Mouse (Mus musculus) neural tube, embryonic 11.5 days (tissue): ENCODE data around the gene Gm29666. TPM values are rescaled to one million over a fixed set of nuclear protein-coding genes. Genes with fewer than 3 reads are reported as not detected.

ENCODE experiments used
- ATAC-seq: fragments of 200-750 bp; cut with Nextera tagmentation; 2 replicates; pipeline ENCODE4 v1.8.0; 2017; ENCODE audit warnings: moderate number of reproducible peaks, mild to moderate bottlenecking, moderate TSS enrichment, moderate library complexity; ENCODE audit not compliant: insufficient read depth, low FRiP score, low TSS enrichment
- DNase-seq: peaks from one replicate; pipeline ENCODE4 v3.0.0-alpha.2; 2015; ENCODE audit warnings: low spot score
- H3K27ac ChIP-seq: fragments of 300-500 bp; sonication (generic); 2 replicates; pipeline ENCODE4 v1.5.1; 2014; ENCODE audit warnings: low read depth, mild to moderate bottlenecking, low read length
- H3K27me3 ChIP-seq: fragments of 300-500 bp; sonication (generic); 2 replicates; pipeline ENCODE4 v1.6.1; 2014; ENCODE audit warnings: mild to moderate bottlenecking, low read length, mixed read lengths; ENCODE audit not compliant: control insufficient read depth, insufficient read depth
- H3K36me3 ChIP-seq: fragments of 300-500 bp; sonication (generic); 2 replicates; pipeline ENCODE4 v1.6.1; 2014; ENCODE audit warnings: mild to moderate bottlenecking, low read length, moderate library complexity, mixed read lengths; ENCODE audit not compliant: control insufficient read depth, insufficient read depth
- H3K4me1 ChIP-seq: fragments of 300-500 bp; sonication (generic); 2 replicates; pipeline ENCODE4 v1.6.1; 2014; ENCODE audit warnings: low read length, mixed read lengths; ENCODE audit not compliant: control insufficient read depth, insufficient read depth
- H3K4me2 ChIP-seq: fragments of 300-500 bp; sonication (generic); 2 replicates; pipeline ENCODE4 v1.6.1; 2014; ENCODE audit warnings: low read depth, mild to moderate bottlenecking, moderate library complexity
- H3K4me3 ChIP-seq: fragments of 300-500 bp; sonication (generic); 2 replicates; pipeline ENCODE4 v1.5.1; 2014; ENCODE audit warnings: low read depth, low read length
- H3K9ac ChIP-seq: fragments of 300-500 bp; sonication (generic); 2 replicates; pipeline ENCODE4 v1.6.1; 2014; ENCODE audit warnings: mild to moderate bottlenecking, low read length
- H3K9me3 ChIP-seq: fragments of 300-500 bp; sonication (generic); 2 replicates; pipeline ENCODE4 v1.6.1; 2016; ENCODE audit warnings: low read length; ENCODE audit not compliant: control insufficient read depth
- WGBS: fragments of 180-500 bp; shearing (Covaris S2); extraction: QIAGEN DNeasy Blood & Tissue Kit; methylation state at CpG from one replicate; pipeline ENCODE4 v1.1.7; 2014; 5-methylcytosine and 5-hydroxymethylcytosine counted together
- polyA plus RNA-seq: library from polyadenylated mRNA; unstranded; fragments of >200 nt; fragmentation: Nextera tagmentation; extraction: Ambion mirVana; gene quantifications from 2 replicates; pipeline ENCODE4 v1.2.1, GENCODE M21; 2014

Gm29666 gene
- 0.77 and 0.81 TPM in 2 replicates for polyA plus RNA-seq

- H3K4me3 ChIP-seq = no peak within 1 kb of the TSS
- WGBS = 90% methylated on average over 3 of the region's 3 CpGs
- no peaks in the 10 kb centered on the region for H3K9me3 ChIP-seq
- H3K27me3 ChIP-seq = no peaks in the 10 kb centered on the region
- no peaks in the 10 kb centered on the region for H3K4me1 ChIP-seq
- H3K36me3 ChIP-seq = no peaks in the 10 kb centered on the region
- ATAC-seq (no peak), DNase-seq (no peak)
- no peak within 1 kb of the TSS for H3K9ac ChIP-seq
- no peak within 1 kb of the TSS for H3K4me2 ChIP-seq
- no peak within 1 kb of the TSS for H3K27ac ChIP-seq
Observed at GRCm38 (mm10) chr15:84919938-84920337, at the start of gene Gm29666. Gene Gm29666 (minus strand): TSS chr15:84920038.

GRCm38 (mm10) chr15:84968534-84968933, 48.7 kb upstream of the Gm29666 start:
- Histone ChIP-seq H3K4me2 (no peak overlapping the region), H3K27ac (no peak overlapping the region), H3K4me3 (no peak overlapping the region), H3K27me3 (no peaks in the 10 kb centered on the region), H3K9me3 (no peaks in the 10 kb centered on the region), H3K9ac (no peak overlapping the region), H3K36me3 (no peaks in the 10 kb centered on the region), H3K4me1 (peaks cover 4% of the 10 kb centered on the region)
- WGBS = 90% methylated on average over 4 of the region's 4 CpGs
- DNase-seq = no peak
- ATAC-seq = no peak

DNA sequence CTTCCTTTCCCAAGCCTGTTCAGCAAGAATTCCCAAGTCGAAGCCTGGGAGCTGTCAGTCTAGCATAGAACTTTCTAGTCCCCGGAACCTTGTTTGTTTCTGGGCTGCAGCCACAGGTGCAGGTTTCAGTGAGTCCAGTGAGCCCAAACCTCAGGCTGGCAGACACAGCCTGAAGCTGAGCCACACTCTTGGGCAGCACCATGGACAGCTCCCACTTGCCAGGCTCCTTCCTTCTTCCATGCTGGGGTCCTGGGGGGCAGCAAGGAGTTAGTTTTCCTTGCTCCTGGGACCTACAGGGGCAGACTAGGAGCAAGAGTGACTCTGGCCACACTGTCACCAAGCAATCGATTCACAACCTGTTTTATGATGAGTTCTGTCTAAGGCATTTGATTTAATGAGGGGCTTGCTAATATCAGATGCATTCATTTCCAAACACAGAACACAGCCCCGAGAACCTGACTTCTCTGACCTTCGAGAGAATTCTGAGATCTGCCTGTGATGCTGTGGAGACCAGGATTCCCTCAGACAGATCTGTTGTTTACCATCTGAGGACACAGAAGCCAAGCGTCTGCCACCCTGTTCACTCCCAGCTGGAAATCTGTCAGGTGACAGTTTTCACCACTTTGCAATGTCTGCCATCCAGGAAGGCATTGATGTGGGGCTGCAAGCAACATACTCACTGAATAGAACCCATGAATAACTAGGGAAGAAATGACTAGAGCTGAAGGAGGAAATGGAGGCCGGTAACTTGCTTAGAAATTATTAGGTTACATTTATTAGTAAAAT, 45.9 kb upstream of the Gm29666 start:
- Histone ChIP-seq H3K27ac (no peak overlapping the region), H3K4me1 (no peaks in the 10 kb centered on the region; the same call in 1 of the 2 replicates), H3K27me3 (no peaks in the 10 kb centered on the region), H3K4me3 (no peak overlapping the region), H3K4me2 (no peak overlapping the region), H3K9ac (no peak overlapping the region; the same call in 1 of the 2 replicates), H3K9me3 (no peaks in the 10 kb centered on the region), H3K36me3 (no peaks in the 10 kb centered on the region)
- peak; percentile 58 for DNase-seq
- no peak for ATAC-seq
- 73% methylated on average over 7 of the region's 7 CpGs for WGBS

DNA sequence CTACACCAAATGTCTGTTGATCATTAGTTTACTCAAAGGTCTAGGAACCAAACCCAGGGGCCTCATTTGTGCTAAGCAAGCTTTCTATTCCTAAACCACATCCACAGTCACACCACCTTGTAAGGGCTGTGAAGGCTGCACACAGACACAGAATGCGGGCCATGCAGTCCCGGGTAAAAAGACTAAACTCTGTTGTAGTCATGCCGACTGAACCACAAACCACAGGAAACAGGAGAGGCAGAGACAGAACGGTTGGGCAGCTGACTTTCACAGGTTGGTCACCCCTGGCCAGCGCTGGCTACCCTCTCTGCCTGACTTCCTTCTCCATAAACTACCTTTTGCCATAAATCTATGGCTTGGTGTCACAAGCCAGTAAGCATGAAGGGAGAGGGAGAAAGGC, 44.9 kb upstream of the Gm29666 start:
- Histone ChIP-seq H3K4me2 (no peak overlapping the region), H3K9me3 (no peaks in the 10 kb centered on the region), H3K9ac (no peak overlapping the region), H3K4me1 (no peaks in the 10 kb centered on the region; the same call in 1 of the 2 replicates), H3K4me3 (no peak overlapping the region), H3K27ac (no peak overlapping the region), H3K27me3 (no peaks in the 10 kb centered on the region), H3K36me3 (no peaks in the 10 kb centered on the region)
- 84% methylated on average over 5 of the region's 5 CpGs for WGBS
- ATAC-seq = no peak
- DNase-seq = no peak

DNA sequence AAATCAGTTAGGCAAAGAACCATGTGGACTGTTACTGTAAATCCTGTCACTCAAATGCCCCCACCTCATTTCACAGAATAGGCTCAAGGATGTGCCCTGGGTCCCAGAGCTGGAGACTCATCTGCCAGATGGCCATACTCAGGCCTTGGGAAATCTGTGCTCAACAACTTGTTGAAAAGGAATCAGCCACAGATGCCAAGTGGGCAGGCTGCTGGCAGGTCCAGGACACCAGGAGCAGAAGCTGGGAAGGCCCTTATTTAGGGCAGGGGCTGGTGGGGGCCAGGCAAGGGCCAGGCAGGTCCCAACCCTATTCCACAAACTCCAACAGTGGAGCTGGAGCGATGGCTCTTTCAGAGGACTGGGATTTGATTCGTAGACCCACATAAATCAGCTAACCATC, 42.7 kb upstream of the Gm29666 start:
- 67% methylated on average over 2 of the region's 2 CpGs for WGBS

GRCm38 (mm10) chr15:84960692-84961091, 40.9 kb upstream of the Gm29666 start:
- H3K4me2 ChIP-seq = no peak overlapping the region
- DNase-seq (peak; percentile 25), ATAC-seq (no peak)
- no peak overlapping the region for H3K27ac ChIP-seq
- no peak overlapping the region for H3K4me3 ChIP-seq
- no peaks in the 10 kb centered on the region for H3K9me3 ChIP-seq
- H3K4me1 ChIP-seq = peaks cover 4% of the 10 kb centered on the region; the same call in 1 of the 2 replicates
- H3K27me3 ChIP-seq = no peaks in the 10 kb centered on the region
- no peaks in the 10 kb centered on the region for H3K36me3 ChIP-seq
- WGBS = 32% methylated on average over 8 of the region's 8 CpGs
- H3K9ac ChIP-seq = 0 out of 2 replicates have a peak overlapping the region, but pooled peaks have one; percentile 2

More for the DNA sequence above, 42.7 kb upstream of the Gm29666 start:
- H3K36me3 ChIP-seq = no peaks in the 10 kb centered on the region
- H3K4me3 ChIP-seq = no peak overlapping the region
- no peak overlapping the region for H3K4me2 ChIP-seq
- no peak overlapping the region for H3K27ac ChIP-seq
- DNase-seq (no peak), ATAC-seq (no peak)
- H3K9me3 ChIP-seq = no peaks in the 10 kb centered on the region
- peaks cover 4% of the 10 kb centered on the region; the same call in 1 of the 2 replicates for H3K4me1 ChIP-seq
- H3K27me3 ChIP-seq = no peaks in the 10 kb centered on the region
- no peak overlapping the region for H3K9ac ChIP-seq

GRCm38 (mm10) chr15:84959891-84960290, 40.1 kb upstream of the Gm29666 start:
- H3K9ac ChIP-seq = no peak overlapping the region
- ATAC-seq = no peak

DNA sequence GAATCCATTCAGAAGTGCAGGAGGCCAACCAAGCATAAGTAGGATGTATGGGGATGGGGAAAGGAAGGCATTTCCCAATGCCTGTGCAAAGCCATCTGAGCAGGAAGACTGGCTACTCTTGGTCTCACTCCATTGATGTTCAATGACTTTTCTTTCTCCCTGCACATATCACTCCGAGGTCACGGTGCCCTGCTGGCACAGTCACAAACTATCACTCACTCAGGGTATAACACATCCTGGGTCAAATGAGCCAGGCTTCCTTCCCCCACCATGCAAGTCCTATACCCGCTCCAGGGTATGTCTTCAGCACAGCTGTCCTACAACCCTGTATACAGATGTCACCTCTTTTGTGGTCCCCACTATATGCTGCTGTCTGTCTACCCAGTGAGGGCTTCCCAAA, 38.5 kb upstream of the Gm29666 start:
- no peaks in the 10 kb centered on the region for H3K9me3 ChIP-seq
- H3K36me3 ChIP-seq = 0 out of 2 replicates have a peak, but pooled peaks cover 6% of the 10 kb centered on the region
- no peak for DNase-seq
- peaks cover 4% of the 10 kb centered on the region; the same call in 1 of the 2 replicates for H3K4me1 ChIP-seq
- no peak overlapping the region for H3K27ac ChIP-seq
- no peak for ATAC-seq
- H3K4me3 ChIP-seq = no peak overlapping the region
- no peak overlapping the region for H3K9ac ChIP-seq
- no peaks in the 10 kb centered on the region for H3K27me3 ChIP-seq
- no peak overlapping the region for H3K4me2 ChIP-seq
- WGBS = 84% methylated on average over 3 of the region's 3 CpGs

More at GRCm38 (mm10) chr15:84959891-84960290, 40.1 kb upstream of the Gm29666 start:
- no peak overlapping the region for H3K4me2 ChIP-seq
- H3K36me3 ChIP-seq = 0 out of 2 replicates have a peak, but pooled peaks cover 3% of the 10 kb centered on the region
- H3K4me3 ChIP-seq = no peak overlapping the region
- no peak overlapping the region for H3K27ac ChIP-seq
- H3K9me3 ChIP-seq = no peaks in the 10 kb centered on the region
- WGBS = 92% methylated on average over 6 of the region's 6 CpGs
- no peaks in the 10 kb centered on the region for H3K27me3 ChIP-seq
- H3K4me1 ChIP-seq = peaks cover 4% of the 10 kb centered on the region; the same call in 1 of the 2 replicates
- DNase-seq = no peak

GRCm38 (mm10) chr15:84957851-84958250, 38.0 kb upstream of the Gm29666 start:
- Histone ChIP-seq H3K4me2 (no peak overlapping the region), H3K9me3 (no peaks in the 10 kb centered on the region), H3K36me3 (0 out of 2 replicates have a peak, but pooled peaks cover 6% of the 10 kb centered on the region), H3K4me1 (peaks cover 4% of the 10 kb centered on the region; the same call in 1 of the 2 replicates), H3K4me3 (no peak overlapping the region), H3K27ac (no peak overlapping the region), H3K27me3 (no peaks in the 10 kb centered on the region), H3K9ac (no peak overlapping the region)
- 31% methylated on average over 3 of the region's 3 CpGs for WGBS
- peak; percentile 31; the same call in 1 of the 2 replicates for ATAC-seq
- DNase-seq = peak; percentile 38
